Mouse (Mus musculus): Measurements from ENCODE around the gene Rnaseh1. TPM values are rescaled to one million over a fixed set of nuclear protein-coding genes. Genes with fewer than 3 reads are reported as not detected.

Gene Rnaseh1
- polyA plus RNA-seq, 1 experiment from 2014 or later, result 28.2 TPM

- Histone ChIP-seq H3K4me3 (ENCODE audit: low read length) (no peak overlapping the region), H3K4me2 (ENCODE audit: low read depth, low read length) (no peak overlapping the region)
These were observed 36.4 kb downstream of the Rnaseh1 start for GRCm38 (mm10) chr12:28685771-28686170.

GRCm38 (mm10) chr12:28686199-28686879, 36.9 kb downstream of the Rnaseh1 start:
- Histone ChIP-seq H3K36me3 (ENCODE audit: control insufficient read depth, insufficient read depth, low read length) (peaks cover 12% of the 10 kb centered on the region; the same call in 1 of the 2 replicates), H3K9ac (ENCODE audit: low read depth, low read length) (no peak overlapping the region), H3K27ac (ENCODE audit: low read length) (no peak overlapping the region), H3K9me3 (ENCODE audit: control insufficient read depth, low read length) (no peaks in the 10 kb centered on the region), H3K27me3 (replicated peaks; ENCODE audit: control insufficient read depth, insufficient read depth, low read length) (no peaks in the 10 kb centered on the region), H3K4me1 (ENCODE audit: control insufficient read depth, insufficient read depth, low read length) (no peaks in the 10 kb centered on the region), H3K4me2 (ENCODE audit: low read depth, low read length) (no peak overlapping the region), H3K4me3 (ENCODE audit: low read length) (no peak overlapping the region)
- ATAC-seq, result peak; percentile 68
- 61% methylated on average over 8 of the region's 8 CpGs for WGBS

More at GRCm38 (mm10) chr12:28685771-28686170, 36.4 kb downstream of the Rnaseh1 start:
- Histone ChIP-seq H3K9ac (ENCODE audit: low read depth, low read length) (no peak overlapping the region), H3K27me3 (replicated peaks; ENCODE audit: control insufficient read depth, insufficient read depth, low read length) (no peaks in the 10 kb centered on the region), H3K36me3 (ENCODE audit: control insufficient read depth, insufficient read depth, low read length) (peaks cover 12% of the 10 kb centered on the region; the same call in 1 of the 2 replicates), H3K4me1 (ENCODE audit: control insufficient read depth, insufficient read depth, low read length) (no peaks in the 10 kb centered on the region), H3K9me3 (ENCODE audit: control insufficient read depth, low read length) (no peaks in the 10 kb centered on the region), H3K27ac (ENCODE audit: low read length) (no peak overlapping the region)
- 62% methylated on average over 3 of the region's 3 CpGs for WGBS
- ATAC-seq, result peak; percentile 26; the same call in 1 of the 2 replicates

- H3K27ac ChIP-seq (ENCODE audit: low read length), result no peak overlapping the region
- H3K9ac ChIP-seq (ENCODE audit: low read depth, low read length), result no peak overlapping the region
- WGBS, result 86% methylated on average over 6 of the region's 6 CpGs
- H3K27me3 ChIP-seq (replicated peaks; ENCODE audit: control insufficient read depth, insufficient read depth, low read length), result no peaks in the 10 kb centered on the region
- no peak overlapping the region for H3K4me3 ChIP-seq (ENCODE audit: low read length)
- no peak for ATAC-seq
- no peak overlapping the region for H3K4me2 ChIP-seq (ENCODE audit: low read depth, low read length)
- H3K4me1 ChIP-seq (ENCODE audit: control insufficient read depth, insufficient read depth, low read length), result no peaks in the 10 kb centered on the region
- peaks cover 9% of the 10 kb centered on the region; the same call in 1 of the 2 replicates for H3K36me3 ChIP-seq (ENCODE audit: control insufficient read depth, insufficient read depth, low read length)
- H3K9me3 ChIP-seq (ENCODE audit: control insufficient read depth, low read length), result no peaks in the 10 kb centered on the region
These were observed 39.6 kb downstream of the Rnaseh1 start for GRCm38 (mm10) chr12:28688996-28689395.

GRCm38 (mm10) chr12:28690730-28691129, 41.3 kb downstream of the Rnaseh1 start:
- WGBS, result 94% methylated on average over 7 of the region's 7 CpGs
- no peak overlapping the region for H3K4me2 ChIP-seq (ENCODE audit: low read depth, low read length)

GRCm38 (mm10) chr12:28693738-28694137, 44.3 kb downstream of the Rnaseh1 start:
- Histone ChIP-seq H3K27ac (ENCODE audit: low read length) (no peak overlapping the region), H3K9me3 (ENCODE audit: control insufficient read depth, low read length) (no peaks in the 10 kb centered on the region), H3K4me1 (ENCODE audit: control insufficient read depth, insufficient read depth, low read length) (peaks cover 5% of the 10 kb centered on the region; the same call in 1 of the 2 replicates), H3K4me2 (ENCODE audit: low read depth, low read length) (no peak overlapping the region), H3K9ac (ENCODE audit: low read depth, low read length) (no peak overlapping the region), H3K36me3 (ENCODE audit: control insufficient read depth, insufficient read depth, low read length) (peaks cover 9% of the 10 kb centered on the region; the same call in 1 of the 2 replicates), H3K27me3 (replicated peaks; ENCODE audit: control insufficient read depth, insufficient read depth, low read length) (no peaks in the 10 kb centered on the region), H3K4me3 (ENCODE audit: low read length) (no peak overlapping the region)
- WGBS, result 69% methylated on average over 3 of the region's 3 CpGs
- no peak for ATAC-seq

More at GRCm38 (mm10) chr12:28690730-28691129, 41.3 kb downstream of the Rnaseh1 start:
- H3K27ac ChIP-seq (ENCODE audit: low read length), result no peak overlapping the region
- H3K9ac ChIP-seq (ENCODE audit: low read depth, low read length), result no peak overlapping the region
- H3K27me3 ChIP-seq (replicated peaks; ENCODE audit: control insufficient read depth, insufficient read depth, low read length), result no peaks in the 10 kb centered on the region
- no peak for ATAC-seq
- H3K4me3 ChIP-seq (ENCODE audit: low read length), result no peak overlapping the region
- peaks cover 9% of the 10 kb centered on the region; the same call in 1 of the 2 replicates for H3K36me3 ChIP-seq (ENCODE audit: control insufficient read depth, insufficient read depth, low read length)
- H3K9me3 ChIP-seq (ENCODE audit: control insufficient read depth, low read length), result no peaks in the 10 kb centered on the region
- H3K4me1 ChIP-seq (ENCODE audit: control insufficient read depth, insufficient read depth, low read length), result no peaks in the 10 kb centered on the region

- no peak overlapping the region for H3K9ac ChIP-seq (ENCODE audit: low read depth, low read length)
- no peaks in the 10 kb centered on the region for H3K27me3 ChIP-seq (replicated peaks; ENCODE audit: control insufficient read depth, insufficient read depth, low read length)
- H3K9me3 ChIP-seq (ENCODE audit: control insufficient read depth, low read length), result no peaks in the 10 kb centered on the region
- no peak for ATAC-seq
- no peak overlapping the region for H3K4me2 ChIP-seq (ENCODE audit: low read depth, low read length)
- H3K27ac ChIP-seq (ENCODE audit: low read length), result no peak overlapping the region
- 76% methylated on average over 2 of the region's 2 CpGs for WGBS
- H3K4me1 ChIP-seq (ENCODE audit: control insufficient read depth, insufficient read depth, low read length), result peaks cover 5% of the 10 kb centered on the region; the same call in 1 of the 2 replicates
- no peak overlapping the region for H3K4me3 ChIP-seq (ENCODE audit: low read length)
- peaks cover 8% of the 10 kb centered on the region; the same call in 1 of the 2 replicates for H3K36me3 ChIP-seq (ENCODE audit: control insufficient read depth, insufficient read depth, low read length)
These were observed 44.8 kb downstream of the Rnaseh1 start for GRCm38 (mm10) chr12:28694231-28694630.

- Histone ChIP-seq H3K36me3 (ENCODE audit: control insufficient read depth, insufficient read depth, low read length) (peaks cover 5% of the 10 kb centered on the region; the same call in 1 of the 2 replicates), H3K4me3 (ENCODE audit: low read length) (no peak overlapping the region), H3K4me1 (ENCODE audit: control insufficient read depth, insufficient read depth, low read length) (peaks cover 5% of the 10 kb centered on the region; the same call in 1 of the 2 replicates), H3K9me3 (ENCODE audit: control insufficient read depth, low read length) (no peaks in the 10 kb centered on the region), H3K9ac (ENCODE audit: low read depth, low read length) (no peak overlapping the region), H3K27me3 (replicated peaks; ENCODE audit: control insufficient read depth, insufficient read depth, low read length) (no peaks in the 10 kb centered on the region), H3K27ac (ENCODE audit: low read length) (no peak overlapping the region), H3K4me2 (ENCODE audit: low read depth, low read length) (no peak overlapping the region)
- WGBS, result 89% methylated on average over 7 of the region's 7 CpGs
- no peak for ATAC-seq
These were observed 45.4 kb downstream of the Rnaseh1 start for GRCm38 (mm10) chr12:28694776-28695175.

- Histone ChIP-seq H3K27me3 (replicated peaks; ENCODE audit: control insufficient read depth, insufficient read depth, low read length) (no peaks in the 10 kb centered on the region), H3K4me1 (ENCODE audit: control insufficient read depth, insufficient read depth, low read length) (peaks cover 5% of the 10 kb centered on the region; the same call in 1 of the 2 replicates), H3K9me3 (ENCODE audit: control insufficient read depth, low read length) (no peaks in the 10 kb centered on the region), H3K36me3 (ENCODE audit: control insufficient read depth, insufficient read depth, low read length) (0 out of 2 replicates have a peak, but pooled peaks cover 3% of the 10 kb centered on the region), H3K4me2 (ENCODE audit: low read depth, low read length) (no peak overlapping the region), H3K4me3 (ENCODE audit: low read length) (no peak overlapping the region), H3K9ac (ENCODE audit: low read depth, low read length) (no peak overlapping the region), H3K27ac (ENCODE audit: low read length) (no peak overlapping the region)
- ATAC-seq, result peak; percentile 51; the same call in 1 of the 2 replicates
- WGBS, result 62% methylated on average over 14 of the region's 14 CpGs
These were observed 48.6 kb downstream of the Rnaseh1 start for GRCm38 (mm10) chr12:28697821-28698595.

GRCm38 (mm10) chr12:28699086-28699485, 49.7 kb downstream of the Rnaseh1 start:
- Histone ChIP-seq H3K4me1 (ENCODE audit: control insufficient read depth, insufficient read depth, low read length) (peaks cover 5% of the 10 kb centered on the region; the same call in 1 of the 2 replicates), H3K36me3 (ENCODE audit: control insufficient read depth, insufficient read depth, low read length) (0 out of 2 replicates have a peak, but pooled peaks cover 3% of the 10 kb centered on the region), H3K4me3 (ENCODE audit: low read length) (no peak overlapping the region), H3K27me3 (replicated peaks; ENCODE audit: control insufficient read depth, insufficient read depth, low read length) (no peaks in the 10 kb centered on the region), H3K9me3 (ENCODE audit: control insufficient read depth, low read length) (no peaks in the 10 kb centered on the region), H3K27ac (ENCODE audit: low read length) (no peak overlapping the region), H3K9ac (ENCODE audit: low read depth, low read length) (no peak overlapping the region), H3K4me2 (ENCODE audit: low read depth, low read length) (no peak overlapping the region)
- WGBS, result 69% methylated on average over 5 of the region's 5 CpGs
- ATAC-seq, result no peak

Data from intestine, embryonic 16.5 days (tissue).